Mouse (Mus musculus) c-Kit-negative CD71-positive TER-119-positive erythroid progenitor cells, embryonic 14.5 days (primary cell): ENCODE measurements around the gene Mki67.
"Not testable (repeated sequence)": the region's sequence is repeated elsewhere in the genome, so short reads cannot be mapped to it uniquely, and the experiment has no call there.

Experiments
- DNase-seq: peaks from one replicate; pipeline ENCODE4 v3.0.0-alpha.2; 2013; ENCODE audit warnings: low read depth, low spot score

Mki67 gene

DNA sequence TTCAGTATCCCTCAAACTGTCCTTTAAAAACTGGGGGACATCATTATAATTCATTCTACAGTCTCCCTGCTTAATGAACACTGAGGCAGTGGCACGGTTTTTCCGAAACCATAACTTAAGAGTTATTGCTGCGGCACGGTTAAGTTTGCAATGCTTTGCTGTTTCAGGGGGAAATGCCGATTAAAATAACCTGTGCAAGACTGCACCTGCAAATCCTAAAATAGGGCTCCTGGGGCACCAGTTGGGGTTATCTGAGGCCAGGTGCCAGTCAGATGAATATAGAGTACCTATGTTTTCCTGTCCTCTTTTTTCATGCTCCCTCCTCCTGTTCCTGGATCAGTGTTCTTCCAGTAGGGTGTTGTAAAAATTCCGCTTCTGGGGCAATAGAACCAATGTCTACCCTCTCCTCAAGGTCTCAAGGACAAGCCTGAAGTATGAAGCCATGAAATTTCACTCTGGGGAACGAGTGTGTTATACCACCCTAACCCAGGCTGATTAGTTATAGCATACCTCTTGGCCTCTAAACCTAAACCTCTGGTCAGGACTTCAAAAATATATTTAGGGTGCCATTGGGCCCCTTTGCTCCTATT is 902 bp upstream of the Mki67 start:
- DNase-seq = no peak

DNA sequence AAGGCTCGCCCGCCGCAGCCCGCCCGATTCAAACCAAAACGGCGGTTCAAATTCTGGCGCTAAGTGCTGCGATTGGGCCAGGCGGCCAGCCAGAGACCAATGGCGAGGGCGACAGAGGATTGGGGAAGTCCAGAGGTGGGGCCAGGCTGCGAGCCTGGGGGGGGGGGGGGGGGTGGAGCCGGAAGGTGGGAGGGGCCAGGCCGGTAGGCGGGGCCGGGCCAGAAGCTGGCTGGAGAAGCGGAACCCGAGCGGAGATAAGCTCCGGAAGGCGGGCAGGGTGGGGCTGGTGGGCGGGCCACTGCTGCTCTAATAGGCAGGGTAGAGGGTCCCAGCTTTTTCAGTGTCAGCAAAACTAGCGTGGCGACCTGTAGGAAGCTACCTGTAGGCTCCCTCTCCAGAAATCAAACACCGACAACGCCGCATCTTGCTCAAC is 300 bp upstream of the Mki67 start:
- DNase-seq = peak; percentile 93

DNA sequence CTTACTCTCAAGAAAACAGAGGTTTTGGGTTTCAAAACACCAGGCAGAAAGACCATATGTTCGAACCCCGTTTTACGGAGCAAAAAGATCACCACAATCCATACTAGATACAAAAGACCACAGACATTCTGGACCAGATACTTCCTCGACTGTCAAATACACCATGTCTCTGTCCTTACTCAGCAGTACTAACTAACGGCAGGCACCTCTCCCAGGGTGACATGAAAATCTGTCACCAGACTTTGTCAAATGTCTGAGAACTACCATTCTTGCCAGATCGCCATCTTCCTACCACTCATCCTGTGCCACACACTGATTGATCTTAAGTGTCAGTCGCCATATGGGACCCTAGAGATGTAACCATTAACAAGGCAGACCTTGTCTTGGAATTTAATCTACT is 995 bp downstream of the Mki67 start:
- no peak for DNase-seq

DNA sequence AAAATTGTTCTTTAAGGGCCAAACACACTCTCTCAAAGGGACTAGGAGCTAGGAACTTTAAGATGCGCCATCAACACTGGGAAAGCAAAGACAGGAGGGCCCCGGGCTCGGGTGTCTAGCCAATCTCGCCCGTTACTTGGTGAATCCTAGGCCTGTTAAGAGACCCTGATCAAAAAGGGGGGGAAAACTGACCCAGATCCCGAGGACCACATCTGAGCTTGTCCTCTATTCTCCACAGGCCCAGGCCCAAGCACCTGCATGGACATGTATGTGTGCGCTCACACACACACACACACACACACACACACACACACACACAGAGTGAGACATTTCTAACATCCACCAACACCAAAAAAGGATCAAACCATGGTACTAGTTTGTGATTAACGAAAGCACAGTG is 2.8 kb downstream of the Mki67 start:
- no peak for DNase-seq

DNA sequence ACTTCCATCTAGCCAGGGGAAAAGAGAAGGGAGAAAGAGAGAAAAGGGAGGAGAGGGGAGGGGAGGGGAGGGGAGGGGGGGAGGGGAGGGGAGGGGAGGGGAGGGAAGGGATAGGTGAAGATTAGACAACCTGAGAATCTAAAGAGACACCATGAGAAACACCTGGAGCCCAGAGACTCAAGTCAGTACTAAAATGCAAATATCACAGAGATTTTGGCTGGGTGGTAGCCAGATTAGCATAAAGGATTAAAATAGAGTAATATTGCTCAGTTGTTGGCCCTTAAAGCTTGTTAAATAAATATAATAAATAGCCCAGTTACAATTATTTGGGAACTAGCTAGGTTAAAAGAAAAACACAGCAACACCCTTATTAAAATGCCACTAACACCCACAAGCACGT is 3.6 kb downstream of the Mki67 start:
- DNase-seq = no peak

DNA sequence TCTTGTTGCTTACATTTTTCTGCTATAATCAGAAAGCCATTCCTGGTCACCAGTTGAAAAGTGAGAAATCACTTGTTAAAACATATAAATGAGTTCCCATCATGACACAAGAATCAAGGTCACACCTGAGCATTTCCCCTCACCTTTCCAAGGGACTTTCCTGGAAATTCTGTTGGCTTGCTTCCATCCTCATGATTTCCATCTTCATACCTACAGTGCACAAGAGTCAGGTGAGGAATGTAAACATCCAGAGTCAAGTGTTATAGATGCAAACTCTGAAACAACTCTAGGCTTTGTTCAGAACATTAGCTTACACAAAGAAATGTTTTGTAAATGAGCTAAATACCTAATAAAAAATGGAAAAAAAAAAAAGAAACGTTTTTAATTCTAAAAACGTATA is 5.5 kb downstream of the Mki67 start:
- no peak for DNase-seq

DNA sequence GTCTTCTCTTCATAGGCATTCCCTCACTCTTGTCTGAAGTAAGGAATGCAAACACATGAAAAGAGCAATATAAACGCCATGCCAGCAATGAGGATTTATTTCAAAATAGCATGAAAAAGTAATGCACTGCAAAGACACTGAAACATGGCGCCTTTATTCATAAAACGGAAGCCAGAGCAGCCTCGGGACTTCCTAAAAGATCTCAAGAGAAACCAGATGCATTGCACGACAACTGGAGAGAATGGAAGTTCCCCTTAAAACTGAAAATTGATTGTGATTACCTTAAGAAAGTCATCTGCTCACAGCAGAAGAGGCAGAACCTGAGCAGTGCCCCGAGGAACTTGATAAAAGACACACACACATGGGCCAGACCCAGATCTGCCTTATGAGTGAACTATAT is 10.4 kb downstream of the Mki67 start:
- no peak for DNase-seq

DNA sequence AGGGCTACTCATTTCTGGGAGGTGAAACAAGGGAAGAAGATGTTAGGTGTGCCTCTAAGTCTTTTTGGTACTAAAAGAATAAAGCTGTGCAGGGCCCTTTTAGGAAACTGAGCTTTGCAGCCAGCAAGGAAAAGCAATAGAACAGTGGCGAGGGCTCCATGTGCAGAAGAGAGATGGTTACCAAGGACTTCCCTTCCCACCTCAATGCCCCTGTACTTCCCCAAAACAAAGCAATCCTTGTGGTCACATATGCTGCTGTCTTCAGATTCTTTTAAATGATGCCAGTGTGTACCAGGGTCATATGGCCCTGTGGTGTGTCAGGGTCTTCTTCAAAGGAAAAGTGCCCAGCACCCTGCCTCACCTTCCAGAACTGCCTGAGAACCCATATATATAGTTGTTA is 11.1 kb downstream of the Mki67 start:
- DNase-seq = no peak

DNA sequence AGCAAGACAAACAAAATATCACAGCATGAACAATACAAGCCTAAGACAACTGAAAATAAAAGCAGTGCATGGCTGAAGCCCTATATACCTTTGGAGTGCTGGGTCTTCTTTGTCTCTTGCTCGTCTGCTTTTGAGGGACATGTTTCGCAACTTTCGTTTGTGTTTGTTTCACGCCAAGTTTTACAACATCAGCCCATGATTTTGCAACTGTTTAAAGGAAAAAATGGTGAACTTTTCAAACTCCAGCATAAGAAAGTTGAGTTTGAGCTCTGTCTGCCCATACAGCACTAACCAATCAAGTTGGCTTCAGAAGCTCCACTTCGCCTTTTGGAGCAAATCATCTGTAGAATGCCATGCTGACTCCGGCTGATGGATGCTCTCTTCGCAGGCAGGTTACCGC is 11.9 kb downstream of the Mki67 start:
- no peak for DNase-seq

DNA sequence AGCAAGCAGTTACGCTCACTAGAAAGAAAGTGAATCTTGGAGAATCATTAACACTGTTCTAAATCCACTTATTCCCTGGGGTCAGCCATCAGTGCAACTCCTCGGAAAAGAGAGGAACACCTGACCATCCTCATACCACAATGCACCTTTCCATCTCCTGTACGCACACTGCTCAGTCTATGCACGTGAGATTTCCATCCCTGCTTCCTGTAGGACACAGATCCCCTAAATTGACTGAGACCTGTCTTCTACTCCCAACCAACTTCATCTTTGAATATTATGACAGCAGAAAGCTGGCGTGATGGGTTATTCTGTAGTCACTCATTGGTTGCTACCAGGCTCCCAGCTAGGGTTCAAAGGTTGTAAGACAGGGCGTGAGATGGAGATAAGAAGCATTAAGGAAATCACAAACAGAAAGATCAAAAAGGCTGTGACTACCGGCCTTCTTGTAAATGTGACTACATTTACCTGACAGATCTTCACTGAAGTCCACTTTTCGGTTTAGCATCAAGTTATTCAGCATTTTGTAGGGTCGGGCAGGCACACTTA is 12.5 kb downstream of the Mki67 start:
- DNase-seq = no peak

DNA sequence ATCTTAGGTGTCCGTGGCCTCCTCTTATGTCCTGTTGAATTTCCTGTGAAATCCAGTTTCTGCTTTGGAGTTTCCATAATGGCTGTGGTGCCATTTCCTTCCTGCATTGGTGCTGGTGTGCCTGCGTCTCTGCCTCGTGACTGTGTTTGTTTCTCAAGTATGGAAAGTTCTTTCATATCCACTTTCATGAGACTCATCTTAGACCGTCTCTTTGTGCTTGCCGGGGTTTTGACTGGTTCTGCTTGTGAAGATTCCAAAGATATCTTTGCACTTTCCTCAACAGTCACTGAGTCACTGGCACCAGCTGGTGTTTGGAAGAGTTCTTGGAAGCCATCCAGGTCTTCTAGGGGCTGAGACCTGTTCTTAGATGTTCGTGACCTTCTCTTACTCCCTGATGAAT is 16.8 kb downstream of the Mki67 start:
- DNase-seq = not testable (repeated sequence)

DNA sequence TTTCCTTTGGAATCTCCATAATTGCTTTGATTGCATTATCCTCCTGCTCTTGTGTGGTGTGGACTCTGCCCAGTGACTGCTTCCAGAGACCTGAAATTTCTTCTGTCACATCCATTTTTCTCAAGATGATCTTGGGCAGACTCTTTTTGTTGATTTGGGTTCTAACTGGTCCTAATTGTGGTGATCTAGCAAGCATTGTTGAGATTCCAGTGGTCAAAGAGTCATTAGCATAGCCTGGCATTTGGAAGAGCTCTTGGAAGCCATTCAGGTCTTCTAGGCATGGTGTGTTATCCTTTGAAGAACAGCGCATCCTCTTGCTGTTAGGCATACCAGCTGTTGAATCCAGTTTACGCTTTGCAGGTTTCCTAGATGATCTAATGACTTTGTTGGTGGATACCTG is 17.8 kb downstream of the Mki67 start:
- DNase-seq = no peak

DNA sequence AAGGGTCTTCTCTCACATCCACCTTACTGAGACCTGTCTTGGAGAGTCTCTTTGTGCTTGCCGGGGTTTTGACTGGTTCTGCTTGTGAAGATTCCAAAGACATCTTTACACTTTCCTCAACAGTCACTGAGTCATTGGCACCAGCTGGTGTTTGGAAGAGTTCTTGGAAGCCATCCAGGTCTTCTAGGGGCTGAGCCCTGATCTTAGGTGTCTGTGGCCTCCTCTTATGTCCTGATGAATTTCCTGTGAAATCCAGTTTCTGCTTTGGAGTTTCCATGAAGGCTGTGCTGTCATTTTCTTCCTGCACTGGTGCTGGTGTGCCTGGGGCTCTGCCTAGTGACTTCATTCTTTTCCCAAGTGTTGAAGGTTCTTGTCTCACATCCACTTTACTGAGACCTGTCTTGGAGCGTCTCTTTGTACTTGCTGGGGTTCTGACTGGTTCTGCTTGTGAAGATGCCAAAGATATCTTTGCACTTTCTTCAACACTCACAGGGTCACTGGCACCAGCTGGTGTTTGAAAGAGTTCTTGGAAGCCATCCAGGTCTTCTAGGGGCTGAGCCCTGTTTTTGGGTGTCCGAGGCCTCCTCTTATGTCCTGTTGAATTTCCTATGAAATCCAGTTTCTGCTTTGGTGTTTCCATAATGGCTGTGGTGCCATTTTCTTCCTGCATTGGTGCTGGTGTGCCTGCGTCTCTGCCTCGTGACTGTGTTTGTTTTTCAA is 19.0 kb downstream of the Mki67 start:
- DNase-seq = not testable (repeated sequence)

DNA sequence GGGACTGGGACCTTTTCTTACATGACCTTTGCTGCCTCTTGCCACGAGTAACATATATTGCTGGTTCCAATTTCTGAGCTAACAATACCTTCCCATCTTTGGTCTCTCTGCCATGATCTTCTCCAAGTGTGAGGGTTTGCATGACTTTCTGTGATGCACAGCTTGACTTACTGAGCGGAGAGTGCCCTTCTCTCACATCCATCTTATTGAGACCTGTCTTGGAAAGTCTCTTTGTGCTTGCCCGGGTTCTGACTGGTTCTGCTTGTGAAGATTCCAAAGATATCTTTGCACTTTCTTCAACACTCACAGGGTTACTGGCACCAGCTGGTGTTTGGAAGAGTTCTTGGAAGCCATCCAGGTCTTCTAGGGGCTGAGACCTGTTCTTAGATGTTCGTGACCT is 20.0 kb downstream of the Mki67 start:
- no peak for DNase-seq

DNA sequence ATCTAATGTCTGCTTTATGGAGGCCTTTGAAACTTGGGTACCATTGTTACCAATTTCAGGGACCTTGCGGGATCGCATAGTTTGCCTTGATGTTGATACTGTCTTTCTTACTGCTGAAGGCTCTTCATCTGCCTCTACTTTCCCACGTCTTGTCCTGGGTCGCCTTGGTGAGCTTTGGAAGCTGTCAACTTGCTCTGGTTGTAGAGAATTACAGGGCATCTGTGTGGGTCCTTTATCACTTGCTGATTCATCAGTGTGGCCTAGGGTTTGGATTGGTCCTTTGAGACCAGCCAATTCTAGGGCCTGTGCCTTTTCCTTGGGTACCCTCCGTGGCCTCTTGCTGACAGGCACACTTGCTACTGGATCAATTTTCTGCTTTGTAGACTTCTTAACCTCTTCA is 21.4 kb downstream of the Mki67 start:
- DNase-seq = no peak

DNA sequence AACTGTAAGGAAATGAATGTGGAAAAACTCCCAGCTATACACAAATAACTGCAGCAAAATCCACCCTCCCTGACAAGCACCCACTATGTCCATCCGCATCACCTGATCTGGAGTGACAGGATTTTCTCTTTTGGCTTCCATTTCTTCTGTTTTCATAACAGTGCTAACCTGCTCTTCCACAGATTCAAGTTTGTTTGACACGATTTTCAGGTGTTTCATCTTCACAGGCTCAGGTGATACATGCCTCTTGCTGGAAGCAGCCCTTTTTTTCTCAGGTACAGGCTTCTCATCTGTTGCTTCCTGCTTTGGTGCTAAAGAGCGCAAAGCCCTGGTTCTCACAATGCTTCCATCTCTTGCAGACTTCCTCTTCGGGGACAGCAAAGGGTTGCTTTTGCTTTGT is 22.0 kb downstream of the Mki67 start:
- DNase-seq = no peak

DNA sequence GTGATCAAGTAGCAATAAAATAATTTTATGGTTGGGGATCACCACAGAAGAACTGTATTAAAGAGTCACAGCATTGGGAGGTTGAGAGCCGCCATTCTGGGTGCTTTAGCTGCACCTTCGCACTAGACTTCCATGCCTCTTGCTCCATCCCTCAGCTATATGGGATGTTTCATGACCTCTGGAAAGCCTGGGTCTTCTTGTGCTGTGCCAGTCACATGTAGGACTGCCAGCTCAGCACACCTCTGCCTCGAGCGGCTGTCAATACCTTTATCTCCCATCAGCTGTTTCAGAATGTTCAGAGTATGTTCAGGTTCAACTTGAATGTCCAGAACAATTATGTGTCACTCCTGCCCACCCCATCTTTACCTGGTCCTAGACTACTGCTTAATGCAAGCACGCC is 24.2 kb downstream of the Mki67 start:
- no peak for DNase-seq

DNA sequence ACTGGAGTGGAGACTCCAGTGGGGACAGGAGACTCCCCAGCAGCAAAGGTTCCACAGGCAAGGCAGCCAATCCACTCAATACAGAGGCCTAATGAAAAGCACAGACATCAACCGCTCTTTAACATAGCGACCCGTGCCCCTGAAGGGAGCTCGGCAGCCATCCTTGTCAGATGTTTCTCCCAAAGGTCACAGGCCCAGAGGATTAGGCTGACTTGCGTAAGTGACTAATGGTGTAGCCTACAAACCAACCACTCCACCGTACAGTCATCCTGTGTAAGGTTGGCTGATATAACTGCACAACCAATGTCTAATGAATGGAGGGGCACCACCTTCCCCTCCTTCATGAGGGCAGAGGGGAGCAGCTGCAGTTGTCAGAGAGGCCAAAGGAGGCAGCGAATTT is 26.8 kb downstream of the Mki67 start:
- no peak for DNase-seq

DNA sequence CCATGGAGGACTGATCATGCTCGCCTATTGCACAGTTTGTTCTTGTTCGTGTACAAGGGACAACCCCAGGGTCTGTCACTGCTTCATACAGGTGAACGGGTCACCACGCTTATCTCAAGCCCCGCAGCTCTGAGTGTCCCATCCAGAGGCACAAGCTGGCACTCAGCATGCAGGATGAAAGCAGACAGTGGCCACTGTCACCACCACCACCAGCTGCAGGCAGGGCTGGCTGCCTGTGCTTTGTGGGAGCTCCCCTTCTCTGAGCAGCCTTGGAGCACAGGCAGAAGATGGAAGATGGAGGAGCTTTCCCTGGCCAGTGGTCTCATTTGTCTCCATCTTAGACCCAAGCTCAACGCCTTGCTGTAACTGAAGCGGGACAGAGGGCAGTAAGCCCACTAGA is 31.2 kb downstream of the Mki67 start:
- no peak for DNase-seq

DNA sequence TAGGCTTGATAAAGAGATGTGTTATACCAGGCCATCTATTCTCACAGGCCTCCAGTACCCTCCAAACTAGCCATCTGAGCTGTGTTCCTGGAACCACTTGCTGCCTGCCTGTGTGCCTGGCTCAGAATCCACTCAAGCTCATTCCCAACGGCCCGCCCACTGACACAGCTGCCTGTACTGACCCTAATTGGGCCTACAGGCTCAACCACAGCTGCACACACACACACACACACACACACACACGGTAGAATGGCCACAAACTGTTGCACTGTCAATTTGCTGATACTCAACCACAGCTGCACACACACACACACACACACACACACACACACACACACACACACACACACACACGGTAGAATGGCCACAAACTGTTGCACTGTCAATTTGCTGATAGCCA is 32.1 kb downstream of the Mki67 start:
- not testable (repeated sequence) for DNase-seq

DNA sequence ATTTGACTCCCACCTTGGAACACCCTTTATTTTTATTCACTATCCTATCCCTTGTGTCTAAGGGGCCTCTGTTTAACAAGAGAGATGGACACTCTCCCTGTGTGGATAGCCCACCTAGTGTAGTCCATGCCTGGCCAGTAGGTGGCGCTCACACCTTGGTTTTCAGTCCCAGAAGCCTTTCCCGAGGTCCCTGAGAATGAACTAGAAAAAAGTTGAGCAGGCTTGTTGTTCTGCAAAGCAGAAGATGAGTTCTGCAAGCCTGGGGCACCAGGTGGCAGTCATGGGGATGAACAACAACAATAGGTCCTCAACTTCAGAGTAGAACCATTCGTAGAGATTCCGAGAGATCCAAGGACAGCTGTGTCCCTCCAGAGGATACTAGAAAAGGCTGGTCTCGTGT is 35.8 kb downstream of the Mki67 start:
- DNase-seq = peak; percentile 63

DNA sequence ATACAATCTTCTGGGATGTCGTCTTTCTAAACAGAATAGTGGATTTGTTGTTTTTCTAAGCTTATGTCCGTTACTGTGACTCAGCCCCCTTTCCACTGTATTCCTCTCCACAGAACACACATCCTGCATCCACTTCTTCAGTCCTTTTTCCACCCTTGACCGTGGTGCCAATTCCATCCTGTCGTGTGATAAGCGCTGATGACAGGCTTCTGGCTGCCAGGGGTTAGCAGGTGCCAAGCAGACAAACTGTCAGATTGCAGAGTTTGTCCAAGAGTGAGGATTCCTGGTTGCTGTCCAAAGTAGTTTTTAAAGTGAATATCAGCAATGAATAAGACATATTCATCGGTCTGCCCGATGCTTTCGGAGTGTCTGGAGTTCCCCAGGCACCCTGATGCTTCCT is 39.4 kb downstream of the Mki67 start:
- DNase-seq = no peak

DNA sequence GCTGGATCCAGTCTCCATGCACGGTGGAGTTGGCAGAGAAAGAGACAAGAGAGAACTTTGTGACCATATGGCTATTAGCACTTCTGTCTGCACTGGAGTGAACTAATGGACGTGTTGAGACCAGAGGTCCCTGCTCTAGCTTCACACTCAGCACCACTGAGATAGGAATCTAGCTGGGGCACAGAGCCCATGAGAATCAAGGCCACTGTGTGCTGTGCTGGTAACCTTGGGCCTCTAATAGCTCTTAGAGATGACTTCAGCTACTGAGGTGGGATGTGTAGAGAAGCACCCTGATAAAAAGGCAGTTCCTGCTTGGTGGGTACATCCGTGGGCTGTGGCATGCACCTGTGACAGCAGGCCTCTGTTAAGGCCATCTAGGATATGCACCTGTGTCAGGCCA is 42.6 kb downstream of the Mki67 start:
- DNase-seq = no peak
